Mouse (Mus musculus) C2C12 (cell line): ENCODE data around the gene Prrt4. TPM values are rescaled to one million over a fixed set of nuclear protein-coding genes. Genes with fewer than 3 reads are reported as not detected.

ENCODE experiments used
- H3K27me3 ChIP-seq: one replicate; pipeline ENCODE4 v1.6.1; 2011; ENCODE audit not compliant: control insufficient read depth, insufficient read depth, insufficient read length
- H3K36me3 ChIP-seq: one replicate; pipeline ENCODE4 v1.6.1; 2011; ENCODE audit not compliant: control insufficient read depth, insufficient read depth
- H3K4me3 ChIP-seq: one replicate; pipeline ENCODE4 v1.5.1; 2011; ENCODE audit warnings: mild to moderate bottlenecking, control low read depth; ENCODE audit not compliant: poor library complexity, insufficient read depth, severe bottlenecking
- H3K79me2 ChIP-seq: one replicate; pipeline ENCODE4 v1.6.1; 2011; ENCODE audit not compliant: control insufficient read depth, insufficient read depth
- H3K79me3 ChIP-seq: one replicate; pipeline ENCODE4 v1.6.1; 2011; ENCODE audit warnings: low read depth, control low read depth
- H3ac ChIP-seq: one replicate; pipeline ENCODE3; 2011; ENCODE audit warnings: low read depth; ENCODE audit not compliant: control insufficient read depth, insufficient read length
- CEBPB ChIP-seq: IDR thresholded peaks from one replicate; pipeline ENCODE4 v1.6.1; 2011; ENCODE audit warnings: low read depth, mild to moderate bottlenecking, control low read depth, moderate library complexity
- CTCF ChIP-seq: IDR thresholded peaks from one replicate; pipeline ENCODE4 v1.5.1; 2011; ENCODE audit not compliant: control insufficient read depth, insufficient read depth, insufficient read length
- FOSL1 ChIP-seq: IDR thresholded peaks from one replicate; pipeline ENCODE4 v1.8.0; 2011; ENCODE audit warnings: mild to moderate bottlenecking, low read length; ENCODE audit not compliant: poor library complexity, insufficient read depth, severe bottlenecking
- MAX ChIP-seq: IDR thresholded peaks from one replicate; pipeline ENCODE4 v1.6.1; 2011; ENCODE audit warnings: mild to moderate bottlenecking, control low read depth
- MYOD1 ChIP-seq: IDR thresholded peaks from one replicate; pipeline ENCODE4 v1.6.1; 2011; ENCODE audit warnings: low read depth; ENCODE audit not compliant: control insufficient read depth, insufficient read length
- MYOG ChIP-seq: IDR thresholded peaks from one replicate; pipeline ENCODE4 v1.6.1; 2011; ENCODE audit not compliant: control insufficient read depth, insufficient read length; ENCODE audit errors: extremely low read depth
- USF1 ChIP-seq: IDR thresholded peaks from one replicate; pipeline ENCODE4 v1.6.1; 2011; ENCODE audit warnings: low read depth, mild to moderate bottlenecking, control low read depth, moderate library complexity
- microRNA-seq: library from miRNA; unstranded; fragments of <30 nt; microRNA quantifications from one replicate; pipeline ENCODE4, GENCODE M21; 2019; ENCODE audit warnings: borderline microRNAs expressed
- polyA plus RNA-seq: library from polyadenylated mRNA; unstranded; fragments of >200 nt; fragmentation: generic; extraction: Trizol; gene quantifications from one replicate; pipeline ENCODE4 v1.2.1, GENCODE M21; 2012; ENCODE audit warnings: missing spikeins

Gene Prrt4
- polyA plus RNA-seq, 1 experiment = 0.09 TPM

DNA sequence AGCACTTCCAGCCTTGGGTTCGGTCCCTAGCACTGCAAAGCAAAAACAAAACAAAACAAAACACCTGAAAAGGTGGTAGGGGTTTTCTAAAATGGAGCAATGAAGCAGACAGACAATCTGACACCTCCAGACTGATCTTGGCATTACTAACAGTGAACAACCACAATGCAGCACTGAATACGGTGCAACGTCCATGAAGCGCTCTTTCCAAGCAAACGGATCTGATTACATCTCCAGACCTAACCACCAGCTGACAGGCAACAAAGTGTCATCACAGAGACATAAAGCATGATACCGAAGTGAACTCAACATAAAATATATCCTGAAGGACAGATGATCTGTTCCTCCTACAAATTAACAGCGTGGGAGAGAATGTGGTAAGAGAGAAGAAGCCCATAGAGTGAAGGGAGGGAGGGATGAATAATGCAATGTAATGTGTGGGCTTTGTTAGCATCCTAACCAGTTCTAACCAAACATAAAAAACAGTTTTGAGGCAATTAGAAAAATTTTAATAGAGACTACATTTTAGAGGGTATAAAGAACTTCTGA lies 52.4 kb downstream of the Prrt4 start:
- TF ChIP-seq CTCF (no peak), USF1 (no peak), CEBPB (no peak), MYOG (no peak), FOSL1 (no peak), MAX (no peak), MYOD1 (no peak)
- peaks cover 41% of the 10 kb centered on the region for H3K36me3 ChIP-seq
- no peaks in the 10 kb centered on the region for H3K79me3 ChIP-seq
- no peak overlapping the region for H3K4me3 ChIP-seq
- H3ac ChIP-seq = no peak overlapping the region
- H3K27me3 ChIP-seq = no peaks in the 10 kb centered on the region
- no peaks in the 10 kb centered on the region for H3K79me2 ChIP-seq

DNA sequence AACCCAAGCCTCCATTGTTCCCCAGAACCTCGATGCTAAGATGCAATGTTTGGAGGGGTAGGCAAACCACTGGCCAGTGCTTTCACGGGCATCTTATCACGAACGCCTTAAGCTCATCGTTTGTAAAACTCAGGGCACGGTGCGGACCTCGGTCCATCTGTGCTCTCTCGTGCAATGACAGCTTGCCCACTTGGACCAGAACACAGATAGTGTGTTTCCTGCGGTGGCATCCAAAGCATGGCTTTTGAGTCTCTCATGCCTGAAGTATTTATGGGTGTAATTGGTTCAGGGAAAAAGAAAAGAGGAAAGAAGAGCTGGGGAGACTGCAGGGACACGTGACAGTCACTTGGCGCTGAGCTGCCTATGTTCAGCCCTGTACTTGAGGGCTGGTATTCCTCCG lies 59.4 kb downstream of the Prrt4 start:
- peaks cover 4% of the 10 kb centered on the region for H3K36me3 ChIP-seq
- no peak overlapping the region for H3ac ChIP-seq
- H3K79me2 ChIP-seq = no peaks in the 10 kb centered on the region
- H3K27me3 ChIP-seq = no peaks in the 10 kb centered on the region
- H3K4me3 ChIP-seq = no peak overlapping the region
- H3K79me3 ChIP-seq = no peaks in the 10 kb centered on the region
- no peak for TF ChIP-seq MAX
- TF ChIP-seq FOSL1 = no peak
- TF ChIP-seq MYOG = no peak
- TF ChIP-seq MYOD1 = no peak

Small RNAs within 50 kb of the gene (microRNA-seq; reads per million reads assigned to microRNA genes)
- not detected for gene Gm24303

Other genes with a start within 250 kb of the Prrt4 start
- not detected for gene Lep, start 119.4 kb downstream of the Prrt4 start, polyA plus RNA-seq
- gene Rbm28, start 14.6 kb downstream of the Prrt4 start, polyA plus RNA-seq = 18.2 TPM
- 65.9 TPM for gene Impdh1, start 36.8 kb upstream of the Prrt4 start, polyA plus RNA-seq
- gene Hilpda, start 92.9 kb upstream of the Prrt4 start, polyA plus RNA-seq = 33.9 TPM
- gene Fam71f2, start 100.0 kb upstream of the Prrt4 start, polyA plus RNA-seq = 0.19 TPM
- gene Fam71f1, start 139.6 kb upstream of the Prrt4 start, polyA plus RNA-seq = 0.22 TPM
- gene Calu, start 168.5 kb upstream of the Prrt4 start, polyA plus RNA-seq = 169 TPM
- 0.06 TPM for gene Opn1sw, start 208.9 kb upstream of the Prrt4 start, polyA plus RNA-seq
- gene Ccdc136, start 216.7 kb upstream of the Prrt4 start, polyA plus RNA-seq = 8.1 TPM